Mouse (Mus musculus): ENCODE measurements around the gene Olfr1275. TPM values are rescaled to one million over a fixed set of nuclear protein-coding genes. Genes with fewer than 3 reads are reported as not detected.

Gene Olfr1275
- total RNA-seq (2012; rRNA removed) = not detected in 2 replicates
- not detected in 2 replicates for total RNA-seq (2014; rRNA removed)
- not detected in 2 replicates for polyA plus RNA-seq (2012; ENCODE audit: insufficient read length, low read depth)

DNA sequence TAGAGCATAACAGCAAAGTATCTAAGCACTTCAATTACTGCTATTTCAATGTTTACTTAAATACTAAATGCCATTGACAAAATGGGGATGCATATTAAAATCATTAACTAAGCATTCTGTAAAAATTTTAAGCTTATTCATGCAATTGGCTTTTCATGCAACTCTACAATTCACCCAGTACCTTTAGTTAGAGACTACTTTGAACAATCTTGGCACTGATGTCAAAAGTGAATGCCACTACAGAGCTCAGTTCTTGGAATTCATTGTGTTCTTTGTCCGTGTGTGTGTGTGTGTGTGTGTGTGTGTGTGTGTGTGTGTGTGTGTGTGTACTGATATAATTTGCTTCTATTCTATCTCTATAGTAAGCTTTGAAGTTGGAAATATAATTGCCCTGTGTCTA, at the start of gene Olfr1275:
Gene Olfr1275 (minus strand): TSS at position 101 of the 400 bp plus-strand sequence.
- no peak within 1 kb of the TSS for H3K27ac ChIP-seq (ENCODE audit: insufficient read depth, low read depth)
- peaks cover 12% of the 10 kb centered on the region for H3K9me3 ChIP-seq (replicated peaks; ENCODE audit: low read length)
- H3K79me2 ChIP-seq (replicated peaks; ENCODE audit: control insufficient read depth, extremely low read depth, insufficient read depth, poor library complexity, severe bottlenecking) = no peaks in the 10 kb centered on the region
- H3K27me3 ChIP-seq (replicated peaks) = no peaks in the 10 kb centered on the region
- no peak within 1 kb of the TSS for H3K4me2 ChIP-seq (ENCODE audit: insufficient read depth, low read depth, poor library complexity, severe bottlenecking)
- TF ChIP-seq MYC (IDR thresholded peaks at IDR 0.05; ENCODE audit: low read depth, low read length) (no peak), TBP (conservative IDR thresholded peaks at IDR 0.05; ENCODE audit: low read depth, low read length) (no peak), MAZ (IDR thresholded peaks at IDR 0.05; ENCODE audit: low read depth, low read length) (no peak), POLR2AphosphoS2 (IDR thresholded peaks at IDR 0.05; ENCODE audit: low read depth, low read length) (no peak), JUND (conservative IDR thresholded peaks at IDR 0.05; ENCODE audit: low read depth, low read length) (no peak), ZNF384 (IDR thresholded peaks at IDR 0.05; ENCODE audit: low read depth, low read length) (no peak), SIN3A (IDR thresholded peaks at IDR 0.05; ENCODE audit: low read length) (no peak), ZC3H11A (IDR thresholded peaks at IDR 0.05; ENCODE audit: low read depth, low read length) (no peak), PAX5 (IDR thresholded peaks at IDR 0.05; ENCODE audit: low read length) (no peak), ZKSCAN1 (IDR thresholded peaks at IDR 0.05; ENCODE audit: borderline replicate concordance, low read depth, low read length) (no peak), NRF1 (IDR thresholded peaks at IDR 0.05; ENCODE audit: low read depth, low read length) (no peak), KAT2A (IDR thresholded peaks at IDR 0.05; ENCODE audit: insufficient replicate concordance, low read length) (no peak), MAX (IDR thresholded peaks at IDR 0.05; ENCODE audit: low read length) (no peak), ETS1 (conservative IDR thresholded peaks at IDR 0.05; ENCODE audit: low read depth, low read length) (no peak), ZMIZ1 (IDR thresholded peaks at IDR 0.05; ENCODE audit: low read depth, low read length) (no peak), CTCF (conservative IDR thresholded peaks at IDR 0.05 in 1 of 2, IDR thresholded peaks at IDR 0.05 in 1 of 2; ENCODE audit: low read depth in 2 of 2, low read length in 2 of 2) (no peak), USF1 (IDR thresholded peaks at IDR 0.05; ENCODE audit: low read depth, low read length) (no peak), UBTF (IDR thresholded peaks at IDR 0.05; ENCODE audit: low read depth, low read length) (no peak), NELFE (IDR thresholded peaks at IDR 0.05; ENCODE audit: low read depth, low read length) (no peak)
- dilution Hi-C loops (cut with MboI; ENCODE audit: extremely low pct_ligation_motif_present, extremely low pct_unique_long_range_greater_than_20kb, low sequenced_read_pairs) (no loop called here), in situ Hi-C loops (cut with MboI; ENCODE audit: low pct_ligation_motif_present, low pct_unique_long_range_greater_than_20kb, low sequenced_read_pairs) (no loop called here)
- no peaks in the 10 kb centered on the region for H3K36me3 ChIP-seq (replicated peaks in 1 of 2; ENCODE audit: control insufficient read depth in 1 of 2, insufficient read depth in 1 of 2, low read length in 1 of 2)
- no peak within 1 kb of the TSS for H3K4me3 ChIP-seq (replicated peaks in 1 of 3; ENCODE audit: low read depth in 2 of 3, low read length in 2 of 3, poor library complexity in 1 of 3)
- H3K9ac ChIP-seq (ENCODE audit: insufficient read depth, low read depth) = no peak within 1 kb of the TSS
- H3K4me1 ChIP-seq (ENCODE audit: control insufficient read depth in 1 of 2, insufficient read depth in 2 of 2) = no peaks in the 10 kb centered on the region
- DNase-seq (ENCODE audit: extremely low read depth) = no peak

DNA sequence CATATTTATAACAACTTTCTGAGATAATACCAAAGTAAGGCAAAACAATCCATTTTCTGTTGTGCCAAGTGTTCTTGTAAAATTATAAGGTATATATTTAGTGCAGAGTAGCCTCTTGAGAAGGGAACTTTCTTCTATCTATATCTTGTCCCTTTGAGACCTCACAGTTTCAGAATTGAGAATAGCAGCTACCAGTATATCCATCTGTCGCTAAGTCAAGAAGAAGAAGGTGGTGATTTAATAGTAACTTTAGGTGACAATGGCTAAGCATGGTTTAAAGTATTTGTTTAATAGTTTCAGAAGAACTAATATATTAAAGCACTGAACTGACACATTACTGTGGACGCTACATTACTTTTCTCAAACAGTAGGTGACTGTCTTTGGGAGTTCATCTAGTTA, 38.9 kb upstream of the Olfr1275 start, which contains the start of gene Olfr1277:
Gene Olfr1277 (minus strand): TSS at position 101 of the 400 bp plus-strand sequence.
- dilution Hi-C loops (cut with MboI; ENCODE audit: extremely low pct_ligation_motif_present, extremely low pct_unique_long_range_greater_than_20kb, low sequenced_read_pairs) = no loop called here
- in situ Hi-C loops (cut with MboI; ENCODE audit: low pct_ligation_motif_present, low pct_unique_long_range_greater_than_20kb, low sequenced_read_pairs) = no loop called here
- Histone ChIP-seq H3K4me1 (ENCODE audit: control insufficient read depth in 1 of 2, insufficient read depth in 2 of 2) (no peaks in the 10 kb centered on the region), H3K4me2 (ENCODE audit: insufficient read depth, low read depth, poor library complexity, severe bottlenecking) (no peak within 1 kb of the TSS), H3K27me3 (replicated peaks) (no peaks in the 10 kb centered on the region), H3K79me2 (replicated peaks; ENCODE audit: control insufficient read depth, extremely low read depth, insufficient read depth, poor library complexity, severe bottlenecking) (no peaks in the 10 kb centered on the region), H3K27ac (ENCODE audit: insufficient read depth, low read depth) (no peak within 1 kb of the TSS), H3K9me3 (replicated peaks; ENCODE audit: low read length) (peaks cover 16% of the 10 kb centered on the region), H3K36me3 (replicated peaks in 1 of 2; ENCODE audit: control insufficient read depth in 1 of 2, insufficient read depth in 1 of 2, low read length in 1 of 2) (no peaks in the 10 kb centered on the region), H3K4me3 (replicated peaks in 1 of 3; ENCODE audit: low read depth in 2 of 3, low read length in 2 of 3, poor library complexity in 1 of 3) (no peak within 1 kb of the TSS), H3K9ac (ENCODE audit: insufficient read depth, low read depth) (no peak within 1 kb of the TSS)
- no peak for DNase-seq (ENCODE audit: extremely low read depth)
- no peak for TF ChIP-seq EP300 (IDR thresholded peaks at IDR 0.05; ENCODE audit: low read length)
- TF ChIP-seq USF2 (conservative IDR thresholded peaks at IDR 0.05; ENCODE audit: low read depth, low read length) = no peak
- TF ChIP-seq MAX (IDR thresholded peaks at IDR 0.05; ENCODE audit: low read length) = no peak
- no peak for TF ChIP-seq NELFE (IDR thresholded peaks at IDR 0.05; ENCODE audit: low read depth, low read length)
- TF ChIP-seq NRF1 (IDR thresholded peaks at IDR 0.05; ENCODE audit: low read depth, low read length) = no peak
